Mouse (Mus musculus) naive thymus-derived CD4-positive, alpha-beta T cell, adult 2 months (primary cell): Measurements from ENCODE around the gene Atp1a3.

Experiments
- DNase-seq: peaks from one replicate; pipeline ENCODE4 v3.0.0-alpha.2; 2011; ENCODE audit warnings: low read depth

Atp1a3 gene

DNA sequence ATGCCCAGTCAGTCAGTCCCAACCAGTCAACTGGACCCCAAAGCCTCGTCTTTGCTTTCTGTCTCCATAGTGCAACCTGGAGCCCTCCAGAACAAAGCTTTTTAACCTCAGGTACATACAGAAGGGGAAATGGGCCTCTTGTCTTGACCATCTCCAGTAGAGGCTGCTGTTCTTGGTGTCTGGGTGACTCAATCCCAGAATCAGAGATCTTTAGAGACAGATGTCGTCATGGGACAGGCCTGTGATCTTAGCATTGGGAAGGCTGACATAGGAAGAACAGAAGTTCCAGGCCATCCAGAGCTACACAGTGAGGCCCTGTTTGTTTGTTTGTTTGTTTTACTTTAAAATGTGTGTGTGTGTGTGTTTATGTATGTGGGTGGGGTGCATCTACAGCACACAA lies 41.5 kb downstream of the Atp1a3 start:
- DNase-seq, result peak; percentile 12

DNA sequence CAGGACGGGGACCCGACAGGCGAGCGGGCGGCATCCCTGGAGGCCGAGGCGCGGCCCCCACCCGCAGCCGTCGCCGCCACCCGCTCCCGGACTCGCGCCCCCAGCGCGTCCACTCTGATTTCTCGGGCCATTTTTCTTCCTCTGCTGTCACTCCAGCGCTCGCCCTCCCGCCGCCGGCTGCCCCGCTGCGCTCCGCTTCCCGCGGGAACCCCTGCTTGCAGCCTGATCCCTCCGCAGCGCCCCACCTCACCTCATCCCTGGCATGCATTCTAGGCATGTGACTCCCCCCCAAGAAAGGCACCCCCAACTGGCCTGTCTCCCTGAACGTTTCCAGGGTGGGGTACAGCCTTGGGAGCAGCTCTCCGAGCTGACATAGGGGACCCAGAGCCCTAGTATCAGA lies 50.5 kb downstream of the Atp1a3 start:
- DNase-seq, result no peak

DNA sequence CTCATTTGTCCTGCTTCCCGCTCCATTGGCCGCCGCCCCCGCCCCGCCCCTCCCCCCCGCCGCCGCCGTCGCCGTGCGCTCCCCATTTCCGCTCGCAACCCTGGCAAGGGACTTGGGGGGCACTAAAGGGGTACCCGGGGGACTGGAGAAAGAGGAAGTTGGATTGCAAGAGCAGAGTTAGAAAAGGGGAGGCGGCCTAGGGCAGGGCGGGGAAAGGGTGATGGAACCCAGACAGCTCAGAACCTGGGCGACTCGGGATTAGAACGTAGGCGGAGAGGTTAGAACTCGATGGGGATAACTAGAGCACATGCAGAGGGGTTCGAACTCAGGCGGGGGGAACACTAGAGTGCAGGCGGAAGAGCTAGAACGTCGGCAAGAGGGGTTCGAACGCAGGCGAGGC lies 51.3 kb downstream of the Atp1a3 start:
- DNase-seq, result peak; percentile 48

DNA sequence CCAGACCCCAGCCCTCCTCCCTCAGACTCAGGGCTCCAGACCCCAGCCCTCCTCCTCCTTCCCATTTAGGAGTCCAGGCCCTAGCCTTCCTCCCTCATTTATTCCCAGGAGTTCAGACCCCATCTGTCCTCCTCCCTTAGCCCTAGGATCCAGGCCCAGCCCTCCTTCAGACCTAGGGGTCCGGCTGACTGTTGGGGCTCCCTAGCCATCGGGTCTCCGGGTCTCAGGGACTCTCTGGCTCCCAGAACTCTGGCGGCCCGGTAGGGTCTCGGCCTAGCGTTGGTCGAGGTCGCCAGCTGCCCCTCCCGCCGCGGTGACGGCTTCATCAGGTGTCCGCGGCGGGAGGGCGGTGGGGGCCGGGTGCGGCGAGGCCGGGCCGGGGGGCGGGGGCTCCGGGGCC lies 51.8 kb downstream of the Atp1a3 start:
- DNase-seq, result no peak

DNA sequence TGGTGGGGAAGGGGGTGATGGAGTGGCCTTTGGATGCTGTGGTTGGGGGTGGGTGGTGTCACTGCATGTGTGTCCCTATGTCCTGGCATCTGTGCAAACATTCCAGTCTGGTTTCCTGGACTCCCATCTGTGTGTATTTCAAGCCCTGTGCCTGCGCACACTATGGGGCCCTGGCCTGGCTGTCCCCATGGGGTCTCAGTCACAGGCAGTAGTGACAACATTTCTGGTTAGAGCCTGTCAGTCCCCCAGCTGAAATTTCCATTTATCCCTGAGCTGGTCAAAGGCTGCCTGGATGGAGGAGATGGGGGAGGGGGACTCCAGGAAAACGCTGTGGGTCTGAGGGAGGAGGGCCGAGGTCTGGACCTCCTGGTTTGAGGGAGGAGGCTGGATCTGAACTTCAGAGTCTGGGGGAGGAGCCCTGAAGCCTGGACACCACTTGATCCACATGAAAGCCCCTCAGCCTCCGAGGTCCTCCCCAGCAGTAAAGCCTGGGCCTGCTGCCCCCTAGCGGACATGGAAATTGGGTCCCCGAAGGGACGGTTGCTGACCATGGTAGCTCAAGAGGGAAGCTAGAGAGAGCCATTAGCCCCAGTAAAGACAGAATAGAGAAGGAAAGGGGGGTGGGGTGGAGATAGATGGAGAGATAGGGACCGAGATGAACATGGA lies 55.7 kb downstream of the Atp1a3 start:
- DNase-seq, result peak; percentile 83

DNA sequence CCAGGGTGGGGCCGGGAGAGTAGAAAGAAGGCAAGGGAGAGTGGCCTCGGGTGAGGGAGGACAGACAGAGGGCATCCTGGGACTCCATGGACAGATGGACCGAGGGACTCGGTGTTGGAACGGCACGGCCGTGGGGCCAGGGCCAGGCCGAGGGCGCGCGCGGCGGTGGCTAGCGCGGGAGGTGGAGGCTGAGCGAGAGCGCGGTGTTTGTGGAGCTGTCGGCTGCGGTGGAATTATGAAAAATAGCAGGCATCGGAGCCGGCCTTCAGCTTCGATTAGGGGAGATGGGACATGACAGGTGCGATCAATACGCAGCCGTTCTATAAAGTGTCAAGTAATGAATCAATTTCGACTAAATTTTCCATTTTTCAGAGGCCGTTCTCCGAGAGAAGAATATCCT lies 57.0 kb downstream of the Atp1a3 start:
- no peak for DNase-seq

DNA sequence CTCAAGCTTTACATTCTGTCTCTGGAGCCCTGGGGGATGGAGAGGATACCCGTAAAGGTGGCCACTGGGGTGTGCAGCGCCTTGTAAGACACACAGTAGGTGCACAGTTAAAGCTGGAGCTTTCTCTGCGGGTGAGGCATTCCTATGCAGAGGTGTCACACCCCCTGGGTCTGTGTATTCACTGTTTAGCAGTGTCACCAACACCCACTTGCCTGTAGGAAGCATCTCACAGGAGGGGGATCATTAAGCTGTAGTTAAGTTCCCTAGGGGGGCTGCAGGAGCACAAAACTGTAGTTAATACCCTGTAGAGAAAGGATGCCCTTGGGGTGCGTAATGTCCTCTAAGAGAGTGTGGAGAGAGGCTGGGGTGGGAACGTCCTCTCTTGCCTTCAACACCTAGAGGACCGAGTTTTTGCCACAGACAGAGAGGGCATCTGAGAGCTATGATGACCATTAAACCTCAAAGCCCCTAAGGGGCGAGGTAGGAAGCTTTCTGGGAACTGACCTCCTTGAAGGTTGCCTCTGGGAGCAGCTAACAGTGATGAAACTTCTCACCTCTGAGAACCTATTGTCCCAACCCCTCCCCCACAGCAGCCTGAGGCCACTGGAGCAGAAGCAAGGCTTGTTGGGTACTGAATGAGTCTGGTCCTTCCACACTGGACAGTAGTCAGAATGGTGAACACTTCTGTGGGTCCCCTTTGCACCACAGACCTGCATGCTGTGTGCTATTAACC lies 58.3 kb downstream of the Atp1a3 start:
- DNase-seq, result no peak

DNA sequence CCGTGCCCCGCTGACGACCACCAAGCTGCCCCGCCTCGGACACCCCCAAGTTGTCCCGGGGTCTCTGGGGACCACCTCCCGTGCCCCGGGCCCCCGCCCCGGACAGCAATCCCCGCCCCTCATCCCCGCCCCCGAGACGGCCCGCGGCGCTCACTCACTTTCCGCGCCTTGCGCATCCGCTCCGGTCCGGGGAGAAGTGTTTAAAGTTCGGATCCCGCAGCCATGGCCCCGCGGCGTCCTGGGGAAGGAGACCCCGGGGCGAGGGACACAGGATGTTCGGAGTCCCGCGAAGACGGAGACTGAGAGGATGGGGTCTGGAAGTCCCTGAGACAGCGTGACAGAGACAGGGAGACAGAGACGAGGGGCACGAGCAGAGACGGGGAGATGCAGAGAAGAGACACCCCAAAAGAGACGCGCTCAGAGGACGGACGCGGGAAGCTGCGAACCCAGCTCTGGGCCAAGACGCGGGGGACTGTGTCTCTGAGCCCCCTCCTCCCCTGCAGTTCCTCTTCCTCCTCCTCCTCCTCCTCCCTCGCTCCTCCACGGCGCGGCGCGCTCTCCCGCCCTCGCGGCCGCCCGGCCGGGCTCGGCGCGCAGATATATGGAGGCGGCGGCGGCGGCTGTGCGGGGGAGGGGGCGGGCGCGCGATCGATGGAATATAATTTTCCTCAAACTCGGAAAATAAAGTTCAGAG lies 61.4 kb downstream of the Atp1a3 start, which contains the start of gene Gm4881:
Gm4881 (minus strand) TSS at position 238 of the 694 bp plus-strand sequence.
- DNase-seq, result peak; percentile 55

DNA sequence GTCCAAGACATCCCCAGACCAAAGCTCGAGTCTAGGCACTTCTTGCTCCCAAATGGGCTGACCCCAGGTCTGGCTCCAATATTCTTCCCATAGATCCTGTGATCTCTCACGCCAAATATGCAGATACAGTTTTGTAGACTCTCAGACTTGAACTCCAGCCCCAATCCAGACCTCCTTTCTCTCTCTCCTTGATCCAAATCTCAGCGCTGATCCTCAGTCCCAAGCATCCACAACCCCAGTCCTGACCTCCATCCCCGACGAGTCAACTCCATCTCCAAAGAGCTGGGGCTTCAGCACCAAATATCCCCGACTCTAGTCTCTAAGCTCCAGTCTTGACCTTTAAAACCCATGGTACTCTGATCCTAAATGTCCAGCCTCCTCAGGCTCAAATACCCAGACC lies 62.1 kb downstream of the Atp1a3 start:
- no peak for DNase-seq

DNA sequence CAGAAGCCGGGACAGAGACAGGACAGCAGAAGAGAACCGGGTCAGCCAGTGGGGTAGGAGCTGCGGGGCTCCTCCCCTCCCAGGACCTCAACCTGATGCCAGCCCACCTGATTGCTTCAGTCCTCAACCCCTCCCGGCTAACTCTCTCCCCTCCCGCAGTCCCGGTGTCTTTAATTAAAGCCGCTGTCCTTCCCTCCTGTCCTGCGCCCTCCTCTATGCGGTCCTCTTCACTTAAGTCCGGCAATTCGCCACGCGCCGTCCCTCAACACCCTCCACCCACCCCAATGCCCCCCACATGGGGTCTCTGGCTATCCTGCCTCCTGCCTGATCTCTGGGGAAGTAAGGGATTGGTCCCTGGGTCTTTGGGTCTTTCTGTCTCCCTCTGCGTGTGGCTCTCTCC lies 74.1 kb downstream of the Atp1a3 start:
- DNase-seq, result no peak

DNA sequence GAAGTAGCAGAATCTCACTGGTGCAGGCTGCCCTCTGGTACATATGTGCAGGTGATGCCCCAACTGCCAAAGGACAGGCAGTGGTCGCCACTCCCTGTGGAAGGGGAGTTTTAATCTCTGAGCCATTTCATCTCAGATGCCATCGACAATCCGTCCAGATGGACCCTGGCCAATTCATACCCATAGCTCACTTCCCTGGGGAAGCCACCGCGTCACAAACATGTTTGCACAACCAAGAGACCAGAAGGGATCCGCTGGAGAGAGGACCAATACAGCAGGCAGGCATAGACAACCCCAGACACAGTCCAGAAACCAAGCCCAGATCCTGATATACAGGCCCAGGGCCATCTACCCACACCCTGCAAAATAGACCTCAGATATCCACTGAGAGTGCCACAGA lies 75.3 kb downstream of the Atp1a3 start:
- no peak for DNase-seq
